Mouse (Mus musculus): ENCODE results near the gene Rhoj. TPM values are rescaled to one million over a fixed set of nuclear protein-coding genes. Genes with fewer than 3 reads are reported as not detected.

Gene Rhoj
- polyA plus RNA-seq, 1 experiment from 2014 or later: 19.2 TPM

- no peak for ATAC-seq (replicated peaks; ENCODE audit: low FRiP score)
- WGBS: 94% methylated on average over 5 of the region's 5 CpGs
- no peaks in the 10 kb centered on the region for H3K9me3 ChIP-seq (ENCODE audit: control insufficient read depth, low read length)
- no peak overlapping the region for H3K9ac ChIP-seq (ENCODE audit: low read length)
- no peak overlapping the region for H3K27ac ChIP-seq (ENCODE audit: low read depth, low read length)
- no peak overlapping the region for H3K4me2 ChIP-seq (ENCODE audit: low read depth, low read length, severe bottlenecking)
- no peaks in the 10 kb centered on the region for H3K36me3 ChIP-seq (ENCODE audit: control insufficient read depth, insufficient read depth, low read length)
- no peaks in the 10 kb centered on the region for H3K4me1 ChIP-seq (replicated peaks; ENCODE audit: control insufficient read depth, insufficient read depth, low read length)
- DNase-seq (ENCODE audit: low spot score): no peak
- H3K4me3 ChIP-seq (ENCODE audit: low read depth, low read length): no peak overlapping the region
- no peaks in the 10 kb centered on the region for H3K27me3 ChIP-seq (ENCODE audit: control insufficient read depth, insufficient read depth, low read length)
Observed at GRCm38 (mm10) chr12:75291556-75291955, 16.6 kb upstream of the Rhoj start.

- DNase-seq (ENCODE audit: low spot score): no peak
- no peak for ATAC-seq (replicated peaks; ENCODE audit: low FRiP score)
- no peaks in the 10 kb centered on the region for H3K36me3 ChIP-seq (ENCODE audit: control insufficient read depth, insufficient read depth, low read length)
- no peaks in the 10 kb centered on the region for H3K4me1 ChIP-seq (replicated peaks; ENCODE audit: control insufficient read depth, insufficient read depth, low read length)
- H3K27ac ChIP-seq (ENCODE audit: low read depth, low read length): no peak overlapping the region
- no peak overlapping the region for H3K9ac ChIP-seq (ENCODE audit: low read length)
- WGBS: 89% methylated on average over 6 of the region's 6 CpGs
- no peaks in the 10 kb centered on the region for H3K27me3 ChIP-seq (ENCODE audit: control insufficient read depth, insufficient read depth, low read length)
- H3K4me3 ChIP-seq (ENCODE audit: low read depth, low read length): no peak overlapping the region
- no peak overlapping the region for H3K4me2 ChIP-seq (ENCODE audit: low read depth, low read length, severe bottlenecking)
- H3K9me3 ChIP-seq (ENCODE audit: control insufficient read depth, low read length): no peaks in the 10 kb centered on the region
Observed at GRCm38 (mm10) chr12:75292939-75293338, 15.2 kb upstream of the Rhoj start.

GRCm38 (mm10) chr12:75299865-75300264 is 8.3 kb upstream of the Rhoj start:
- H3K27ac ChIP-seq (ENCODE audit: low read depth, low read length): no peak overlapping the region
- no peak overlapping the region for H3K9ac ChIP-seq (ENCODE audit: low read length)
- DNase-seq (ENCODE audit: low spot score) (no peak), ATAC-seq (replicated peaks; ENCODE audit: low FRiP score) (no peak)
- 84% methylated on average over 1 of the region's 1 CpGs for WGBS
- no peaks in the 10 kb centered on the region for H3K9me3 ChIP-seq (ENCODE audit: control insufficient read depth, low read length)
- no peaks in the 10 kb centered on the region for H3K27me3 ChIP-seq (ENCODE audit: control insufficient read depth, insufficient read depth, low read length)
- no peaks in the 10 kb centered on the region for H3K4me1 ChIP-seq (replicated peaks; ENCODE audit: control insufficient read depth, insufficient read depth, low read length)
- no peak overlapping the region for H3K4me3 ChIP-seq (ENCODE audit: low read depth, low read length)
- H3K36me3 ChIP-seq (ENCODE audit: control insufficient read depth, insufficient read depth, low read length): no peaks in the 10 kb centered on the region
- no peak overlapping the region for H3K4me2 ChIP-seq (ENCODE audit: low read depth, low read length, severe bottlenecking)

DNA sequence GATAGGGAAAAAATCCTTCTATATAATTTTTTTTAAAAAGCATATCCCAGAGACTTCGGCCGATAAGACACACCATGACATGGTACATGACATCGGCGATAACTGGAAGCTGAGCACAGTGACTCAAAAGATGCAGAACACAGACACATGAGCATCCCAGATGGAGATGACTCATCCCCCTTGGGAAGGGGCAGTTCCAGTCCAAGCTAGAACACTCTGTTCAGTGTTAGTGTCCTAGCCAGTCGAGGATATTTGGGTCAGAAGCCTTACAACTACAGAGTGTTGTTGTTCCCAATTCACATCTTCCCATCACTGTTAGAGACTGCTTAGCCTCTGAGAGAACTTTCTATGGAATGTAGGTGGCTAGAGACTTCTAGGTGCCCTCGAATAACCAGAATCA is 4.0 kb upstream of the Rhoj start:
- no peak overlapping the region for H3K27ac ChIP-seq (ENCODE audit: low read depth, low read length)
- ATAC-seq (replicated peaks; ENCODE audit: low FRiP score) (no peak), DNase-seq (ENCODE audit: low spot score) (no peak)
- no peak overlapping the region for H3K4me2 ChIP-seq (ENCODE audit: low read depth, low read length, severe bottlenecking)
- no peaks in the 10 kb centered on the region for H3K36me3 ChIP-seq (ENCODE audit: control insufficient read depth, insufficient read depth, low read length)
- peaks cover 3% of the 10 kb centered on the region; the same call in 1 of the 2 replicates for H3K4me1 ChIP-seq (replicated peaks; ENCODE audit: control insufficient read depth, insufficient read depth, low read length)
- H3K4me3 ChIP-seq (ENCODE audit: low read depth, low read length): no peak overlapping the region
- H3K9me3 ChIP-seq (ENCODE audit: control insufficient read depth, low read length): no peaks in the 10 kb centered on the region
- no peak overlapping the region for H3K9ac ChIP-seq (ENCODE audit: low read length)
- WGBS: 91% methylated on average over 6 of the region's 6 CpGs
- H3K27me3 ChIP-seq (ENCODE audit: control insufficient read depth, insufficient read depth, low read length): no peaks in the 10 kb centered on the region

- H3K4me1 ChIP-seq (replicated peaks; ENCODE audit: control insufficient read depth, insufficient read depth, low read length): peaks cover 3% of the 10 kb centered on the region; the same call in 1 of the 2 replicates
- H3K36me3 ChIP-seq (ENCODE audit: control insufficient read depth, insufficient read depth, low read length): no peaks in the 10 kb centered on the region
- no peaks in the 10 kb centered on the region for H3K27me3 ChIP-seq (ENCODE audit: control insufficient read depth, insufficient read depth, low read length)
- H3K9ac ChIP-seq (ENCODE audit: low read length): no peak overlapping the region
- no peak overlapping the region for H3K4me3 ChIP-seq (ENCODE audit: low read depth, low read length)
- no peak for ATAC-seq (replicated peaks; ENCODE audit: low FRiP score)
- no peaks in the 10 kb centered on the region for H3K9me3 ChIP-seq (ENCODE audit: control insufficient read depth, low read length)
- no peak for DNase-seq (ENCODE audit: low spot score)
- H3K27ac ChIP-seq (ENCODE audit: low read depth, low read length): no peak overlapping the region
- 57% methylated on average over 6 of the region's 6 CpGs for whole genome bisulfite sequencing
- no peak overlapping the region for H3K4me2 ChIP-seq (ENCODE audit: low read depth, low read length, severe bottlenecking)
Observed at GRCm38 (mm10) chr12:75309756-75310155, 1.6 kb downstream of the Rhoj start.

DNA sequence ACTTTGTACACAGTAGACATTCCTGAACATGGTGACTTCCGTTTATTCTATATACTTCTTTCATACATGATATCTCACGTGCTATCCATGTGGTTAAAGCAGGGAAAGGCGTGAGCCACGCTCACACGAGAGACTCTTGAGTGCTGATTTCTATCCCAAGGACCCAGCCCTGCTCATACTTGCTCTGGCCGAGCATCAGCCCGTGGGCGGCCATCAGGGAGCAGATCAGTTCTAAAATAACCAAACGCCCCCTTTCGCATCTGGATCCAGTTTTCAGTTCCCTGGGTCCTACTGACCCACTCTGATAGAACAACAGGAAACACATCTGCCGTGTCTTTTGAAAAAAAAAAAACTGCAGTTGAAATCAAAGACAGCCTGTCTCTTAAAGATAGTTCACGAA is 2.6 kb downstream of the Rhoj start:
- H3K36me3 ChIP-seq (ENCODE audit: control insufficient read depth, insufficient read depth, low read length): no peaks in the 10 kb centered on the region
- no peak overlapping the region for H3K4me3 ChIP-seq (ENCODE audit: low read depth, low read length)
- H3K27me3 ChIP-seq (ENCODE audit: control insufficient read depth, insufficient read depth, low read length): no peaks in the 10 kb centered on the region
- 83% methylated on average over 12 of the region's 12 CpGs for WGBS
- H3K27ac ChIP-seq (ENCODE audit: low read depth, low read length): no peak overlapping the region
- no peaks in the 10 kb centered on the region for H3K9me3 ChIP-seq (ENCODE audit: control insufficient read depth, low read length)
- no peak overlapping the region for H3K4me2 ChIP-seq (ENCODE audit: low read depth, low read length, severe bottlenecking)
- H3K9ac ChIP-seq (ENCODE audit: low read length): no peak overlapping the region
- peaks cover 3% of the 10 kb centered on the region; the same call in 1 of the 2 replicates for H3K4me1 ChIP-seq (replicated peaks; ENCODE audit: control insufficient read depth, insufficient read depth, low read length)
- DNase-seq (ENCODE audit: low spot score): no peak
- no peak for ATAC-seq (replicated peaks; ENCODE audit: low FRiP score)

DNA sequence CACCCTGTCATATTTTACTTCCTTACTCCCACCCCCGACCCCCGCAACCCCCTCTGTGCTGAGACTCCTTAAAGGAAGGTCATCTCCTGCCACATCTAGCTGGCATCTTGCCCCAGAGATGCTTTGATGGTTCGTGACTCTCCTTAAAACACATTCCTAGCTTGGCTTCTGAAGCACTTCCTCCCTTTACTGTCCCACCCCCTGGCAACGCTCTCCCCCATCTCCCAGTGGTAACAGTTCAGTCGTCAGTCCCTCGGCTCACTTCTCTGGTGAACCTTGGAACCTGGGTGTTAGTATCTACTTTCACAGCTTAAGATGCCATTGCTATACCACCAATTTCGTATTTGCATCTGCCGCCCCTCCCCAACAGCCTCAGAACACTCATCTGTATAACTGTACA is 3.8 kb downstream of the Rhoj start:
- no peak overlapping the region for H3K4me2 ChIP-seq (ENCODE audit: low read depth, low read length, severe bottlenecking)
- DNase-seq (ENCODE audit: low spot score) (no peak), ATAC-seq (replicated peaks; ENCODE audit: low FRiP score) (no peak)
- H3K9me3 ChIP-seq (ENCODE audit: control insufficient read depth, low read length): no peaks in the 10 kb centered on the region
- no peaks in the 10 kb centered on the region for H3K36me3 ChIP-seq (ENCODE audit: control insufficient read depth, insufficient read depth, low read length)
- no peak overlapping the region for H3K9ac ChIP-seq (ENCODE audit: low read length)
- H3K27ac ChIP-seq (ENCODE audit: low read depth, low read length): no peak overlapping the region
- peaks cover 3% of the 10 kb centered on the region; the same call in 1 of the 2 replicates for H3K4me1 ChIP-seq (replicated peaks; ENCODE audit: control insufficient read depth, insufficient read depth, low read length)
- 83% methylated on average over 8 of the region's 8 CpGs for WGBS
- H3K4me3 ChIP-seq (ENCODE audit: low read depth, low read length): no peak overlapping the region
- H3K27me3 ChIP-seq (ENCODE audit: control insufficient read depth, insufficient read depth, low read length): no peaks in the 10 kb centered on the region

DNA sequence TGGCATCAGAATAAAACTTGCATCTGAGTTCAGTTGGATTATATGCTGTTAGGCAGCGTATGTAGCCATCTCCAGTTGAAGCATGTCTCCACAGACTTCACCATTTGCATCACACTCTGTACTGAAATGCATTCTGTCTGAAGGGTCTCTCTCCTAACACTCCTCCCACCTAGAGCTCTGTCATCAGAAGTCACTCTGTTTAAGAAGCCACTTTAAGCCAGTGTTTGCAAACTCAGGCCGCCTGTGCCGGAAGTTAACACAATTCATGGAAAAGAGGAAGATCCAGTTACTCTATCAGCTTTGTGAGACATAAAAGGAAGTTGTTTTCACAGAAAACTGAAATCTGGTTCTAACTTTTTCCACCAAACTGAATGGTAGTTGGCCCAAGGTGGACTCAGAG is 5.9 kb downstream of the Rhoj start:
- no peak overlapping the region for H3K9ac ChIP-seq (ENCODE audit: low read length)
- no peaks in the 10 kb centered on the region for H3K9me3 ChIP-seq (ENCODE audit: control insufficient read depth, low read length)
- no peak overlapping the region for H3K4me3 ChIP-seq (ENCODE audit: low read depth, low read length)
- H3K4me2 ChIP-seq (ENCODE audit: low read depth, low read length, severe bottlenecking): no peak overlapping the region
- no peak overlapping the region for H3K27ac ChIP-seq (ENCODE audit: low read depth, low read length)
- no peak for DNase-seq (ENCODE audit: low spot score)
- H3K4me1 ChIP-seq (replicated peaks; ENCODE audit: control insufficient read depth, insufficient read depth, low read length): no peaks in the 10 kb centered on the region
- H3K27me3 ChIP-seq (ENCODE audit: control insufficient read depth, insufficient read depth, low read length): no peaks in the 10 kb centered on the region
- no peak for ATAC-seq (replicated peaks; ENCODE audit: low FRiP score)
- H3K36me3 ChIP-seq (ENCODE audit: control insufficient read depth, insufficient read depth, low read length): no peaks in the 10 kb centered on the region
- WGBS: 86% methylated on average over 3 of the region's 3 CpGs

- Histone ChIP-seq H3K36me3 (ENCODE audit: control insufficient read depth, insufficient read depth, low read length) (no peaks in the 10 kb centered on the region), H3K27me3 (ENCODE audit: control insufficient read depth, insufficient read depth, low read length) (no peaks in the 10 kb centered on the region), H3K9me3 (ENCODE audit: control insufficient read depth, low read length) (no peaks in the 10 kb centered on the region), H3K4me3 (ENCODE audit: low read depth, low read length) (no peak overlapping the region), H3K4me1 (replicated peaks; ENCODE audit: control insufficient read depth, insufficient read depth, low read length) (no peaks in the 10 kb centered on the region), H3K27ac (ENCODE audit: low read depth, low read length) (no peak overlapping the region), H3K9ac (ENCODE audit: low read length) (no peak overlapping the region), H3K4me2 (ENCODE audit: low read depth, low read length, severe bottlenecking) (no peak overlapping the region)
- WGBS: 87% methylated on average over 3 of the region's 3 CpGs
- ATAC-seq (replicated peaks; ENCODE audit: low FRiP score) (no peak), DNase-seq (ENCODE audit: low spot score) (no peak)
Observed at GRCm38 (mm10) chr12:75315851-75316250, 7.7 kb downstream of the Rhoj start.

Measured in forebrain, embryonic 11.5 days (tissue).